Mouse (Mus musculus) A20 (cell line): ENCODE results near the gene Pigyl.

ENCODE experiments used
- DNase-seq: peaks from one replicate; pipeline ENCODE4 v3.0.0-alpha.2; 2011; ENCODE audit warnings: low read depth, low spot score

Pigyl gene

DNA sequence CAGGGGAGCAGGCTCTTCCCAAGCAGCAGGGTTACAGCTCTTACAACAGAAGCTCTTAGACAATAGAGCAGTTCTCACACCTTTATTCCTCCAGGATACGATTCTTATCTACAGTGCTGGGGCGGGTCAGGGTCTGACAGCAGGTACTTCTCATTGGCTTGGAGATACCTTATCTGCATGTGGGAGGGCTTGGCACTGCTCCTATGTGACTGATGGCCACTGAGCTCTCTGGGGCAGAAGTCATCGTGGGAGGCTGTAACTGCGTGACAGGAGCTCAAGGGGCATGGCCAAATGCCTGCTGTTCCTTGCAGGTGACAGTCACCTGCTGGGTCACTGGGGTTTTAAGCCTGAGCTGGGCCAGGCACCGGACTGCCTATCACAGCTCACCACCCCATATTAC lies 39.8 kb downstream of the Pigyl start:
- DNase-seq: no peak
